Mouse (Mus musculus) testis, adult 2 months (tissue): ENCODE measurements at regions not wholly inside any gene's neighbourhood (a gene's known extent, or its start where the extent isn't known, plus 50 kb on each side); places are given as distances from the start of the nearest gene placed in this dataset.
A peak's percentile ranks its signal among the peaks of the same experiment; 100 is the strongest.

Source experiments
- H3K27ac ChIP-seq: fragments of 200-500 bp; 2 replicates; pipeline ENCODE4 v1.5.1; 2012; ENCODE audit warnings: low read depth, low read length; ENCODE audit not compliant: control insufficient read depth, insufficient read depth
- H3K27me3 ChIP-seq: fragments of 200-500 bp; 2 replicates; pipeline ENCODE4 v1.6.1; 2012; ENCODE audit warnings: mild to moderate bottlenecking, low read length, moderate library complexity; ENCODE audit not compliant: control insufficient read depth, insufficient read depth
- H3K36me3 ChIP-seq: fragments of 200-500 bp; 2 replicates; pipeline ENCODE4 v1.6.1; 2012; ENCODE audit warnings: mild to moderate bottlenecking, low read length; ENCODE audit not compliant: control insufficient read depth, insufficient read depth
- H3K4me1 ChIP-seq: fragments of 200-500 bp; 2 replicates; pipeline ENCODE4 v1.6.1; 2012; ENCODE audit warnings: low read length; ENCODE audit not compliant: control insufficient read depth, insufficient read depth
- H3K4me3 ChIP-seq: fragments of 200-500 bp; 2 replicates; pipeline ENCODE4 v1.5.1; 2012; ENCODE audit warnings: low read depth, mild to moderate bottlenecking, low read length, moderate library complexity, mixed read lengths; ENCODE audit not compliant: control insufficient read depth
- CTCF ChIP-seq: fragments of 200-500 bp; IDR thresholded peaks from 2 replicates; pipeline ENCODE4 v1.5.1; 2012; ENCODE audit warnings: low read depth, mild to moderate bottlenecking, inconsistent platforms, low read length, moderate library complexity; ENCODE audit not compliant: control insufficient read depth, insufficient read depth, insufficient replicate concordance
- POLR2A ChIP-seq: fragments of 200-500 bp; IDR thresholded peaks from 2 replicates; pipeline ENCODE4 v1.6.1; 2012; ENCODE audit warnings: low read depth, mild to moderate bottlenecking, inconsistent platforms, low read length, moderate library complexity; ENCODE audit not compliant: control insufficient read depth

- no peak for TF ChIP-seq POLR2A
- no peak for TF ChIP-seq CTCF
- Histone ChIP-seq H3K4me1 (no peaks in the 10 kb centered on the region), H3K36me3 (no peaks in the 10 kb centered on the region), H3K27ac (no peak overlapping the region), H3K4me3 (no peak overlapping the region), H3K27me3 (no peaks in the 10 kb centered on the region)
Observed at GRCm38 (mm10) chr15:24635620-24636019, 777.9 kb downstream of the Basp1 start.

- no peaks in the 10 kb centered on the region for H3K36me3 ChIP-seq
- no peaks in the 10 kb centered on the region for H3K27me3 ChIP-seq
- no peak overlapping the region for H3K27ac ChIP-seq
- TF ChIP-seq POLR2A (no peak), CTCF (peak; percentile 40; the same call in 1 of the 2 replicates)
- peaks cover 2% of the 10 kb centered on the region; the same call in 1 of the 2 replicates for H3K4me1 ChIP-seq
- H3K4me3 ChIP-seq, result no peak overlapping the region
Observed at GRCm38 (mm10) chr15:24596242-24596641, 817.3 kb downstream of the Basp1 start.

- Histone ChIP-seq H3K36me3 (no peaks in the 10 kb centered on the region), H3K4me1 (no peaks in the 10 kb centered on the region), H3K4me3 (no peak overlapping the region), H3K27me3 (no peaks in the 10 kb centered on the region), H3K27ac (no peak overlapping the region)
- no peak for TF ChIP-seq POLR2A
- no peak for TF ChIP-seq CTCF
Observed at GRCm38 (mm10) chr15:24588943-24589342, 824.6 kb downstream of the Basp1 start.

- no peak for TF ChIP-seq POLR2A
- no peak for TF ChIP-seq CTCF
- no peaks in the 10 kb centered on the region for H3K4me1 ChIP-seq
- H3K27me3 ChIP-seq, result no peaks in the 10 kb centered on the region
- H3K27ac ChIP-seq, result no peak overlapping the region
- H3K36me3 ChIP-seq, result no peaks in the 10 kb centered on the region
- H3K4me3 ChIP-seq, result no peak overlapping the region
Observed at GRCm38 (mm10) chr15:24566981-24567380, 846.6 kb downstream of the Basp1 start.

GRCm38 (mm10) chr15:24556806-24557205 lies 856.8 kb downstream of the Basp1 start:
- Histone ChIP-seq H3K4me3 (no peak overlapping the region), H3K4me1 (no peaks in the 10 kb centered on the region), H3K27me3 (no peaks in the 10 kb centered on the region), H3K36me3 (no peaks in the 10 kb centered on the region), H3K27ac (no peak overlapping the region)
- TF ChIP-seq POLR2A (no peak), CTCF (no peak)

- no peaks in the 10 kb centered on the region for H3K27me3 ChIP-seq
- no peak for TF ChIP-seq POLR2A
- no peak for TF ChIP-seq CTCF
- no peaks in the 10 kb centered on the region for H3K4me1 ChIP-seq
- H3K27ac ChIP-seq, result no peak overlapping the region
- no peak overlapping the region for H3K4me3 ChIP-seq
- H3K36me3 ChIP-seq, result no peaks in the 10 kb centered on the region
Observed at GRCm38 (mm10) chr15:24550108-24550507, 863.5 kb downstream of the Basp1 start.

GRCm38 (mm10) chr15:24530065-24530464 lies 883.5 kb downstream of the Basp1 start:
- H3K27ac ChIP-seq, result no peak overlapping the region
- no peaks in the 10 kb centered on the region for H3K36me3 ChIP-seq
- no peak overlapping the region for H3K4me3 ChIP-seq
- TF ChIP-seq CTCF, result no peak
- no peak for TF ChIP-seq POLR2A
- H3K4me1 ChIP-seq, result no peaks in the 10 kb centered on the region
- H3K27me3 ChIP-seq, result no peaks in the 10 kb centered on the region

- Histone ChIP-seq H3K4me3 (no peak overlapping the region), H3K27ac (no peak overlapping the region), H3K36me3 (no peaks in the 10 kb centered on the region), H3K27me3 (no peaks in the 10 kb centered on the region), H3K4me1 (no peaks in the 10 kb centered on the region)
- no peak for TF ChIP-seq CTCF
- TF ChIP-seq POLR2A, result no peak
Observed at GRCm38 (mm10) chr15:24527379-24527778, 886.2 kb downstream of the Basp1 start.
